ENCODE assay signal across 8 mouse cellular contexts in the genomic region with DNA sequence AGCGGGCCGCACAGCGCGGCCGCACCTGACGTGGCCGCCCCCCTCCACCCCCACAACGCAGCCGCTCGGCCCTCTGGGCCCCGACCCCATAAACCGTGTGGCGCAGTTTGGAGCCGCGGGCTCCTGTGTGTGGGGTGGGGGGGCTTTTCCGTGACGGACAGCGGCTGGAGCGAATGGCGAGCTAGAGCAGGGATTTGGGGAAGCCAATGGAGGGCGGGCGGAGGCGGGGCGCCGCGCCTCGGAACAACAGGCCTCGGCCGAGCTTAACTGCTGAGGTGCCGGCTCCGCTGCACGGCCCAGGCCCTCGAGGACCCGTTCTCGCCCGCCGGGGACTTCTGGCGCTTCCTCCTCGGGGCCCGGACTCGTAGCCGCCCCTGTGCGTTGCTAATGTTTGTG. TPM values are rescaled to one million over a fixed set of nuclear protein-coding genes. Genes with fewer than 3 reads are reported as not detected.
DNase-seq lines count a peak whose midpoint lies in the region; ATAC-seq and TF ChIP-seq lines count a peak whose summit lies in the region.

No protein-coding gene starts in this region.

- TF ChIP-seq EP300 in lung, postnatal 0 days (IDR thresholded peaks at IDR 0.05) = no peak

- H3K36me3 ChIP-seq in lung, postnatal 0 days (ENCODE audit: insufficient read depth, low read length) = peaks cover 27% of the 10 kb centered on the region; the same call in 1 of the 2 replicates

- H3K4me2 ChIP-seq in lung, postnatal 0 days (replicated peaks; ENCODE audit: low read depth, low read length) = peak overlapping the region; percentile 58

- no peaks in the 10 kb centered on the region for H3K27me3 ChIP-seq in lung, postnatal 0 days (replicated peaks; ENCODE audit: insufficient read depth, low read length)

- H3K4me3 ChIP-seq in lung, postnatal 0 days (ENCODE audit: low read depth, low read length) = peak overlapping the region; percentile 97

- H3K27ac ChIP-seq in lung, postnatal 0 days (ENCODE audit: low read length) = peak overlapping the region; percentile 100

- DNase-seq in Muller cell, postnatal 12 days (ENCODE audit: inconsistent ontology term) = peak; percentile 95
- peak; percentile 80 for DNase-seq in cerebellum, adult 8-10 months
- peak; percentile 91 for DNase-seq in forelimb bud, embryonic 11.5 days (ENCODE audit: low read depth, low spot score)
- peak; percentile 90 for DNase-seq in layer of hippocampus, adult 9-11 months
- peak; percentile 93 for DNase-seq in lung, postnatal 0 days (ENCODE audit: low spot score)
- DNase-seq in ovary, postnatal 14 days (ENCODE audit: low spot score) = peak; percentile 85
- DNase-seq in thymus, postnatal 10 days (ENCODE audit: low spot score in 2 of 2) = peak; percentile 87 to 93

- no peak for TF ChIP-seq CTCF in lung, postnatal 0 days (IDR thresholded peaks at IDR 0.05)

- H3K9ac ChIP-seq in lung, postnatal 0 days (replicated peaks; ENCODE audit: low read depth) = peak overlapping the region; percentile 98

- peaks cover 7% of the 10 kb centered on the region; the same call in 1 of the 2 replicates for H3K4me1 ChIP-seq in lung, postnatal 0 days (ENCODE audit: insufficient read depth, low read depth, low read length)

- peak; percentile 48 to 52 for ATAC-seq in hematopoietic stem cell, adult 5-6 weeks (replicated peaks in 1 of 2; ENCODE audit: insufficient read depth in 1 of 2, low FRiP score in 2 of 2, low TSS enrichment in 1 of 2, low read depth in 1 of 2, poor library complexity in 2 of 2, severe bottlenecking in 2 of 2)
- peak; percentile 83 for ATAC-seq in lung, postnatal 0 days

- H3K9me3 ChIP-seq in lung, postnatal 0 days (ENCODE audit: low read length) = no peaks in the 10 kb centered on the region

- WGBS in lung, postnatal 0 days = under 1% methylated on average over 25 of the region's 43 CpGs

RNA-seq across cellular contexts. Expression of a gene that starts 0.7 kb away (rescaled TPM):
- total RNA-seq in hematopoietic stem cell, adult 5-6 weeks (2017) = 164 and 199 TPM in 2 replicates
- polyA plus RNA-seq in lung, postnatal 0 days (2015; fragmentation: Nextera tagmentation; extraction: Ambion mirVana) = 246 and 299 TPM in 2 replicates

RNA-seq across cellular contexts. Expression of a gene that starts 16.0 kb away (rescaled TPM):
- 1.6 and 3.4 TPM in 2 replicates for total RNA-seq in hematopoietic stem cell, adult 5-6 weeks (2017)
- polyA plus RNA-seq in lung, postnatal 0 days (2015; fragmentation: Nextera tagmentation; extraction: Ambion mirVana) = 6.4 and 7.6 TPM in 2 replicates

RNA-seq across cellular contexts. Expression of a gene that starts 20.9 kb away (rescaled TPM):
- 1.6 and 4.0 TPM in 2 replicates for total RNA-seq in hematopoietic stem cell, adult 5-6 weeks (2017)
- polyA plus RNA-seq in lung, postnatal 0 days (2015; fragmentation: Nextera tagmentation; extraction: Ambion mirVana) = 65.6 and 71.8 TPM in 2 replicates

RNA-seq across cellular contexts. Expression of a gene that starts 53.5 kb away (rescaled TPM):
- total RNA-seq in hematopoietic stem cell, adult 5-6 weeks (2017) = 213 and 221 TPM in 2 replicates
- 4.2 and 4.5 TPM in 2 replicates for polyA plus RNA-seq in lung, postnatal 0 days (2015; fragmentation: Nextera tagmentation; extraction: Ambion mirVana)

Comparison
In these comparisons a context has a peak if more than half of its experiments do, and no peak if none do; other contexts are left out.
1. Peak in every context shown above with its lines: DNase-seq, ATAC-seq, H3K4me3 ChIP-seq and H3K27ac ChIP-seq.